Mouse (Mus musculus) cerebellum, adult (tissue): Measurements from ENCODE around the gene Mup17.
"Not testable (repeated sequence)": the region's sequence is repeated elsewhere in the genome, so short reads cannot be mapped to it uniquely, and the experiment has no call there.

Experiments
- ATAC-seq: cut with Nextera tagmentation; 2 replicates; pipeline ENCODE4 v1.9.2; 2017; ENCODE audit warnings: mild to moderate bottlenecking, moderate library complexity, mixed read lengths; ENCODE audit not compliant: insufficient number of reproducible peaks, low FRiP score, low TSS enrichment

Gene Mup17

GRCm38 (mm10) chr4:61595771-61596170 lies at the start of gene Mup17:
Gene Mup17, minus strand, starts transcription at chr4:61595871.
- not testable (repeated sequence) for ATAC-seq

GRCm38 (mm10) chr4:61571561-61571960 lies 24.1 kb downstream of the Mup17 start:
- ATAC-seq, result not testable (repeated sequence)

GRCm38 (mm10) chr4:61555887-61556286 lies 39.8 kb downstream of the Mup17 start:
- ATAC-seq, result not testable (repeated sequence)
